Mouse (Mus musculus): ENCODE data around the gene Gm11077.

DNA sequence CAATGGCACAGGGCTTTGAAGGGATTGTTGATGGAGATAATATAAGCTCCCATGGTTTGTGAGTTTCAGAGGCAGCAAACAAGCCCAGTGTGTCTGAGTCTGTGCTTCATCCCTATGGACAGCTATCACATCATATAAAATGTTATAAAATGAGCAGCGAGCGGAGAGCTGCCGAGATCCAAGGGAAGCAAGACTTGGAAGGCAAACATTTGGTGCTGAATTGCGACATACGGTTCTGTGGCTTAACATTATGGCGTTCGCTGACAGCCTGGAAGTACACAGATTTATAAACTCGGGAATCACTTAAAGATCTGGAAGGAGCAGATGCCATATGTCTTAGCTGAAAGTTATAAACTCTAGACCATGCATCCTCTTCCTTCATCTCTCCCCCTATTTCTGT is 47.2 kb downstream of the Gm11077 start:
- TF ChIP-seq CHD2 (IDR thresholded peaks at IDR 0.05; ENCODE audit: low read depth, low read length): no peak
- no peak for TF ChIP-seq MAFK (IDR thresholded peaks at IDR 0.05; ENCODE audit: insufficient read depth, low read depth, low read length)
